Comparison of ENCODE assay signal across 8 mouse cellular contexts in genomic region chr3:130945396-130945795, GRCm38 (mm10).
A peak's percentile ranks its signal among the peaks of the same experiment; 100 is the strongest.
DNase-seq lines count a peak whose midpoint lies in the region; ATAC-seq and TF ChIP-seq lines count a peak whose summit lies in the region.

No protein-coding gene starts in this region.

- H3K9ac ChIP-seq in neural tube, embryonic 11.5 days (ENCODE audit: low read length) = no peak overlapping the region
- no peak overlapping the region for H3K9ac ChIP-seq in limb, embryonic 14.5 days (ENCODE audit: low read depth, low read length, severe bottlenecking)

- H3K9me3 ChIP-seq in neural tube, embryonic 11.5 days (ENCODE audit: control insufficient read depth, low read length) = no peaks in the 10 kb centered on the region
- H3K9me3 ChIP-seq in limb, embryonic 14.5 days (ENCODE audit: control insufficient read depth, low read length) = no peaks in the 10 kb centered on the region

- no peak for TF ChIP-seq POLR2A in limb, embryonic 14.5 days (IDR thresholded peaks at IDR 0.05; ENCODE audit: borderline replicate concordance, extremely low read depth, insufficient read depth, insufficient read length)

- no peaks in the 10 kb centered on the region for H3K4me1 ChIP-seq in neural tube, embryonic 11.5 days (ENCODE audit: control insufficient read depth, insufficient read depth, low read length)
- peaks cover 13% of the 10 kb centered on the region; the same call in 1 of the 2 replicates for H3K4me1 ChIP-seq in limb, embryonic 14.5 days (ENCODE audit: control insufficient read depth, insufficient read depth, low read length)

- 10% methylated on average over 7 of the region's 7 CpGs for WGBS in neural tube, embryonic 11.5 days
- 11% methylated on average over 7 of the region's 7 CpGs for WGBS in limb, embryonic 14.5 days

- DNase-seq in embryo, embryonic 10.5 days (ENCODE audit: low spot score) = peak; percentile 41
- no peak for DNase-seq in embryo, embryonic 10 days (ENCODE audit: low spot score)
- no peak for DNase-seq in neural tube, embryonic 11.5 days (ENCODE audit: low spot score)
- DNase-seq in neural tube, embryonic 10.5 days (ENCODE audit: extremely low spot score, low spot score) = no peak
- no peak for DNase-seq in limb, embryonic 14.5 days (ENCODE audit: low spot score)
- DNase-seq in thymus, postnatal 25 days = peak; percentile 65
- no peak for DNase-seq in frontal cortex, postnatal 25 days (ENCODE audit: low spot score in 2 of 2)
- DNase-seq in adrenal gland, postnatal 36 days = no peak

- ATAC-seq in neural tube, embryonic 11.5 days (ENCODE audit: insufficient read depth, low FRiP score, low TSS enrichment) = no peak
- no peak for ATAC-seq in limb, embryonic 14.5 days (ENCODE audit: low FRiP score, low read depth)

- H3K27ac ChIP-seq in neural tube, embryonic 11.5 days (ENCODE audit: low read depth, low read length) = no peak overlapping the region
- no peak overlapping the region for H3K27ac ChIP-seq in limb, embryonic 14.5 days (replicated peaks; ENCODE audit: low read depth, low read length)

- peak overlapping the region; percentile 64 for H3K4me2 ChIP-seq in neural tube, embryonic 11.5 days (ENCODE audit: low read depth)
- peak overlapping the region; percentile 75 for H3K4me2 ChIP-seq in limb, embryonic 14.5 days (replicated peaks; ENCODE audit: low read depth, low read length, severe bottlenecking)

- H3K27me3 ChIP-seq in neural tube, embryonic 11.5 days (ENCODE audit: control insufficient read depth, insufficient read depth, low read length) = no peaks in the 10 kb centered on the region
- H3K27me3 ChIP-seq in limb, embryonic 14.5 days (ENCODE audit: control insufficient read depth, insufficient read depth, low read length) = no peaks in the 10 kb centered on the region

- H3K36me3 ChIP-seq in neural tube, embryonic 11.5 days (ENCODE audit: control insufficient read depth, insufficient read depth, low read length) = no peaks in the 10 kb centered on the region
- no peaks in the 10 kb centered on the region for H3K36me3 ChIP-seq in limb, embryonic 14.5 days (ENCODE audit: control insufficient read depth, insufficient read depth, low read length)

- peak overlapping the region; percentile 27; the same call in 1 of the 2 replicates for H3K4me3 ChIP-seq in neural tube, embryonic 11.5 days (ENCODE audit: low read depth, low read length)
- peak overlapping the region; percentile 34 for H3K4me3 ChIP-seq in limb, embryonic 14.5 days (replicated peaks; ENCODE audit: low read length)

Comparison
In these comparisons a context has a peak if more than half of its experiments do, and no peak if none do; other contexts are left out.
1. DNase-seq: peak in embryo, embryonic 10.5 days (single experiment) and thymus, postnatal 25 days (single experiment); none in embryo, embryonic 10 days (single experiment), neural tube, embryonic 11.5 days (single experiment), neural tube, embryonic 10.5 days (single experiment), limb, embryonic 14.5 days (single experiment), frontal cortex, postnatal 25 days (0 of 2) and adrenal gland, postnatal 36 days (0 of 2).